Mouse (Mus musculus): ENCODE measurements at regions not wholly inside any gene's neighbourhood (a gene's known extent, or its start where the extent isn't known, plus 50 kb on each side); places are given as distances from the start of the nearest gene placed in this dataset.

- H3K79me2 ChIP-seq (replicated peaks; ENCODE audit: control insufficient read depth, insufficient read depth, low read length): no peaks in the 10 kb centered on the region
- 92% methylated on average over 2 of the region's 2 CpGs for WGBS
- H3K4me1 ChIP-seq (ENCODE audit: control insufficient read depth, insufficient read depth, low read length): peaks cover 12% of the 10 kb centered on the region
- H3K27me3 ChIP-seq (ENCODE audit: control insufficient read depth, insufficient read depth, low read length): no peaks in the 10 kb centered on the region
- intact Hi-C loops (cut with DNase I): loop anchor here (2.0 to 5.0 kb wide), 2 partner anchors 45 to 65 kb away; no protein-coding TSS in a partner anchor
- H3K27ac ChIP-seq: no peak overlapping the region; the same call in 1 of the 2 replicates
- TF ChIP-seq CTCF (IDR thresholded peaks at IDR 0.05): no peak
- no peak for TF ChIP-seq POLR2A (IDR thresholded peaks at IDR 0.05; ENCODE audit: insufficient read depth, low read depth, low read length)
- H3K9ac ChIP-seq (ENCODE audit: low read depth, low read length): no peak overlapping the region
- no peak for DNase-seq
- H3K4me3 ChIP-seq: no peak overlapping the region
- no peaks in the 10 kb centered on the region for H3K36me3 ChIP-seq (ENCODE audit: control insufficient read depth, insufficient read depth, low read length)
These were observed 126.4 kb upstream of the Ankrd55 start for GRCm38 (mm10) chr13:112161886-112162285.

GRCm38 (mm10) chr13:112165921-112166320, 122.3 kb upstream of the Ankrd55 start:
- H3K27me3 ChIP-seq (ENCODE audit: control insufficient read depth, insufficient read depth, low read length): no peaks in the 10 kb centered on the region
- TF ChIP-seq POLR2A (IDR thresholded peaks at IDR 0.05; ENCODE audit: insufficient read depth, low read depth, low read length): no peak
- H3K4me3 ChIP-seq: no peak overlapping the region
- DNase-seq: no peak
- intact Hi-C loops (cut with DNase I): no loop called here
- H3K27ac ChIP-seq: no peak overlapping the region
- no peak overlapping the region for H3K9ac ChIP-seq (ENCODE audit: low read depth, low read length)
- no peaks in the 10 kb centered on the region for H3K36me3 ChIP-seq (ENCODE audit: control insufficient read depth, insufficient read depth, low read length)
- WGBS: 66% methylated on average over 2 of the region's 2 CpGs
- H3K79me2 ChIP-seq (replicated peaks; ENCODE audit: control insufficient read depth, insufficient read depth, low read length): no peaks in the 10 kb centered on the region
- peaks cover 3% of the 10 kb centered on the region for H3K4me1 ChIP-seq (ENCODE audit: control insufficient read depth, insufficient read depth, low read length)

GRCm38 (mm10) chr13:112166338-112166802, 121.9 kb upstream of the Ankrd55 start:
- no peak for DNase-seq
- H3K27ac ChIP-seq: no peak overlapping the region
- no peak overlapping the region for H3K9ac ChIP-seq (ENCODE audit: low read depth, low read length)
- 79% methylated on average over 10 of the region's 10 CpGs for WGBS
- H3K4me3 ChIP-seq: no peak overlapping the region
- peaks cover 3% of the 10 kb centered on the region for H3K4me1 ChIP-seq (ENCODE audit: control insufficient read depth, insufficient read depth, low read length)
- no peak for TF ChIP-seq CTCF (IDR thresholded peaks at IDR 0.05)
- no peak for TF ChIP-seq EP300 (IDR thresholded peaks at IDR 0.05; ENCODE audit: insufficient read depth, low read depth, low read length)
- no peak for TF ChIP-seq POLR2A (IDR thresholded peaks at IDR 0.05; ENCODE audit: insufficient read depth, low read depth, low read length)
- intact Hi-C loops (cut with DNase I): no loop called here
- H3K79me2 ChIP-seq (replicated peaks; ENCODE audit: control insufficient read depth, insufficient read depth, low read length): no peaks in the 10 kb centered on the region
- no peaks in the 10 kb centered on the region for H3K27me3 ChIP-seq (ENCODE audit: control insufficient read depth, insufficient read depth, low read length)
- H3K36me3 ChIP-seq (ENCODE audit: control insufficient read depth, insufficient read depth, low read length): no peaks in the 10 kb centered on the region

GRCm38 (mm10) chr13:112168468-112168867, 119.8 kb upstream of the Ankrd55 start:
- Histone ChIP-seq H3K36me3 (ENCODE audit: control insufficient read depth, insufficient read depth, low read length) (no peaks in the 10 kb centered on the region), H3K27ac (no peak overlapping the region), H3K4me3 (no peak overlapping the region), H3K9ac (ENCODE audit: low read depth, low read length) (no peak overlapping the region), H3K4me1 (ENCODE audit: control insufficient read depth, insufficient read depth, low read length) (peaks cover 1% of the 10 kb centered on the region; the same call in 1 of the 2 replicates), H3K79me2 (replicated peaks; ENCODE audit: control insufficient read depth, insufficient read depth, low read length) (no peaks in the 10 kb centered on the region), H3K27me3 (ENCODE audit: control insufficient read depth, insufficient read depth, low read length) (no peaks in the 10 kb centered on the region)
- 75% methylated on average over 3 of the region's 3 CpGs for WGBS
- no peak for DNase-seq
- intact Hi-C loops (cut with DNase I): no loop called here
- no peak for TF ChIP-seq CTCF (IDR thresholded peaks at IDR 0.05)
- TF ChIP-seq EP300 (IDR thresholded peaks at IDR 0.05; ENCODE audit: insufficient read depth, low read depth, low read length): no peak
- TF ChIP-seq POLR2A (IDR thresholded peaks at IDR 0.05; ENCODE audit: insufficient read depth, low read depth, low read length): no peak

- Histone ChIP-seq H3K79me2 (replicated peaks; ENCODE audit: control insufficient read depth, insufficient read depth, low read length) (no peaks in the 10 kb centered on the region), H3K4me3 (no peak overlapping the region), H3K9ac (ENCODE audit: low read depth, low read length) (no peak overlapping the region), H3K27me3 (ENCODE audit: control insufficient read depth, insufficient read depth, low read length) (no peaks in the 10 kb centered on the region), H3K27ac (no peak overlapping the region), H3K36me3 (ENCODE audit: control insufficient read depth, insufficient read depth, low read length) (no peaks in the 10 kb centered on the region), H3K4me1 (ENCODE audit: control insufficient read depth, insufficient read depth, low read length) (peaks cover 1% of the 10 kb centered on the region; the same call in 1 of the 2 replicates)
- TF ChIP-seq CTCF (IDR thresholded peaks at IDR 0.05) (no peak), POLR2A (IDR thresholded peaks at IDR 0.05; ENCODE audit: insufficient read depth, low read depth, low read length) (no peak), EP300 (IDR thresholded peaks at IDR 0.05; ENCODE audit: insufficient read depth, low read depth, low read length) (no peak)
- no peak for DNase-seq
- intact Hi-C loops (cut with DNase I): no loop called here
- WGBS: 94% methylated on average over 3 of the region's 3 CpGs
These were observed 117.4 kb upstream of the Ankrd55 start for GRCm38 (mm10) chr13:112170872-112171271.

GRCm38 (mm10) chr13:112171940-112172715, 116.1 kb upstream of the Ankrd55 start:
- Histone ChIP-seq H3K36me3 (ENCODE audit: control insufficient read depth, insufficient read depth, low read length) (no peaks in the 10 kb centered on the region), H3K27ac (no peak overlapping the region), H3K9ac (ENCODE audit: low read depth, low read length) (no peak overlapping the region), H3K79me2 (replicated peaks; ENCODE audit: control insufficient read depth, insufficient read depth, low read length) (no peaks in the 10 kb centered on the region), H3K4me1 (ENCODE audit: control insufficient read depth, insufficient read depth, low read length) (peaks cover 1% of the 10 kb centered on the region; the same call in 1 of the 2 replicates), H3K27me3 (ENCODE audit: control insufficient read depth, insufficient read depth, low read length) (no peaks in the 10 kb centered on the region), H3K4me3 (no peak overlapping the region)
- intact Hi-C loops (cut with DNase I): no loop called here
- WGBS: 71% methylated on average over 11 of the region's 11 CpGs
- DNase-seq: peak in 1 of 2 experiments; percentile 50
- TF ChIP-seq EP300 (IDR thresholded peaks at IDR 0.05; ENCODE audit: insufficient read depth, low read depth, low read length): peak; percentile 72
- TF ChIP-seq POLR2A (IDR thresholded peaks at IDR 0.05; ENCODE audit: insufficient read depth, low read depth, low read length): no peak
- peak; percentile 15; the same call in 1 of the 2 replicates for TF ChIP-seq CTCF (IDR thresholded peaks at IDR 0.05)

All from heart, adult 2 months (tissue).